Mouse (Mus musculus): ENCODE data around the gene Rbmx. TPM values are rescaled to one million over a fixed set of nuclear protein-coding genes. Genes with fewer than 3 reads are reported as not detected.

Gene Rbmx
- polyA plus RNA-seq, 1 experiment: 19.2 TPM

DNA sequence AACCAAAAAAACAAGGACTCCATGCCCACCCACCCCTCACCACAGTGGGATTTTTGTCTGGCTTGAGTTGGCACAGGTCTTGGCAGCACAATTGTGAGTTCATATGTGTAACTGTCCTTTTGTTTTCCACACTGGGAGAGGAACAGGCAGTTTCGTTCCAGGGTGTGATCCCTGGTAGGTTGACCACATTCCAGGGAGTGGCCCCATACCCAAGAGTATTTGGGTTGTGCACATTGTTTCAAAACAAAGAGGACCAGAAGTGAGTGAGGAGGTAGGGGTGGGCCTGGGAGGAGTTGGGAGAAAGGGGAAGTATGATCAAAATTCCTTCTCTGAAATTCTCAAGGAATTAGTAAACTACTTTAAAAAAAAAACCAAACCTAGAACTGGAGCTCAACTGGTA, 33.5 kb downstream of the Rbmx start:
- TF ChIP-seq CTCF (conservative IDR thresholded peaks at IDR 0.05; ENCODE audit: insufficient read depth, insufficient read length, low read depth, low read length): no peak
- TF ChIP-seq POLR2A (IDR thresholded peaks at IDR 0.05; ENCODE audit: low read depth, low read length): no peak
- no peak for DNase-seq
- Histone ChIP-seq H3K27me3 (replicated peaks; ENCODE audit: control insufficient read depth, insufficient read depth, low read length) (no peaks in the 10 kb centered on the region), H3K27ac (ENCODE audit: insufficient read depth, low read depth, low read length) (no peak overlapping the region), H3K4me1 (ENCODE audit: control insufficient read depth, insufficient read depth, low read length) (no peaks in the 10 kb centered on the region), H3K36me3 (ENCODE audit: control insufficient read depth, insufficient read depth, low read length) (no peaks in the 10 kb centered on the region), H3K4me3 (ENCODE audit: insufficient read depth, low read depth, low read length) (no peak overlapping the region)
- WGBS: 80% methylated on average over 1 of the region's 1 CpGs

DNA sequence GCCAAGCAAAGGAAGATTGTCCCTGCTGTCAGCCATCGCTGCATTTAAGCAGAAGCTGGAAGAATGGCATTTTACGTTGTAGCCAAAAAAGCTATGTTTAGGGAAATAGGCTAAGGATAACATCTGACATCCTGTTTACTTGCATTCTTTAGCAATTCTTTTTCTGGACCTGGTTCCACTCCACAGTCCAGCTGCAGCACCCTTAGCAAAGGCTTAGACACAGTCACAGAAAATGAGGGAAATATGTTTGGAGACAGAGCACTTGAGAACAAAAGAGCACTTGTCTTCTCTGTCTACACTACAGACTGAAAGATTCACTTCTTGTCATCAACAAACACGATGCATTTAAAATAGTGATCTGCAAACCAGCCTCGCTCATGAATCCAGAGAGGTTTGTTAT, 53.6 kb downstream of the Rbmx start:
- no peak for DNase-seq
- Histone ChIP-seq H3K27me3 (replicated peaks; ENCODE audit: control insufficient read depth, insufficient read depth, low read length) (no peaks in the 10 kb centered on the region), H3K36me3 (ENCODE audit: control insufficient read depth, insufficient read depth, low read length) (no peaks in the 10 kb centered on the region), H3K4me3 (ENCODE audit: insufficient read depth, low read depth, low read length) (no peak overlapping the region), H3K27ac (ENCODE audit: insufficient read depth, low read depth, low read length) (peak overlapping the region; percentile 80), H3K4me1 (ENCODE audit: control insufficient read depth, insufficient read depth, low read length) (no peaks in the 10 kb centered on the region)
- no peak for TF ChIP-seq POLR2A (IDR thresholded peaks at IDR 0.05; ENCODE audit: low read depth, low read length)
- no peak for TF ChIP-seq CTCF (conservative IDR thresholded peaks at IDR 0.05; ENCODE audit: insufficient read depth, insufficient read length, low read depth, low read length)
- 58% methylated on average over 4 of the region's 4 CpGs for WGBS

DNA sequence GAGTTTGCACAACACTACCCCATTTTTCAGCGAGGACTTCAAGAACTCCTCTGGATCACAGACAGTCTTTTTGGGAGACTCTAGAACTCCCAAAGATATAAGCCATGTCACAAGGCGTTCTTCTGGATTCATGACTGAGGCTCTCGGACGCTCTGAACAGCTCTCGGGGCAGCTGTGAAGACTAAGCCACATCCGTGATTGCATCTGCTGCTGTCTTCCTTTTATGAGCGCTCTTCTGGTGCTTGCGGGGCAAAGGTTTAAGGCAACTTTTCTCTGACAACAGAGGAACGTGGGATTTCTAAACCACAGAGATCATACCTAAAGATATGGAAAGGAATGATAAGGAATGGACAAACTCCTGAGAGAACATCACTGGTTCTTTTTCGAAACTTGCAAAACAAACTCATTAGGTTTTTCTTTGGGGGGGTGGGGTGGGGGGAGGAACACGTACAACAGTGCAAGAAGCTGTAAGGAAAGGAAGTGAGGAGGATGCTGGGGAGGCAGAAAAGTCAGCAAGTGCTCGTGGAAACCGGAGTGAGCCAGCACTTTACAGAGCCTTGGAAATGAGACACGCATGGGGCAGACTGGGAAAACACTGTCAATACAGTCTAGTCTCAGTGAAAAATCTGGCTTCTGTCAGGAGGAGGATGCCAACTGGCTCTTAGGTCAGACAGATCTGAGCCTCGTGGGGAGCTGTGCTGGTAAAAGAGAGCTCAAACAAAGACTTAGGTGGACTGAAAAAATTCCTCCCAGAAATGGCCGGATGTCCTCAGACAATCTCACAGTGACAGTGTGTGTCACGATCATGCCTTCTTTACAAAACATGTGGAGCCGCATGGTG, 54.2 kb downstream of the Rbmx start, which contains the start of gene Arhgef6:
Arhgef6 (minus strand) TSS at position 359 of the 841 bp plus-strand sequence.
- peak; percentile 19 for DNase-seq
- no peaks in the 10 kb centered on the region for H3K36me3 ChIP-seq (ENCODE audit: control insufficient read depth, insufficient read depth, low read length)
- H3K27me3 ChIP-seq (replicated peaks; ENCODE audit: control insufficient read depth, insufficient read depth, low read length): no peaks in the 10 kb centered on the region
- 16% methylated on average over 18 of the region's 18 CpGs for WGBS
- peak within 1 kb of the TSS; percentile 80 for H3K27ac ChIP-seq (ENCODE audit: insufficient read depth, low read depth, low read length)
- TF ChIP-seq POLR2A (IDR thresholded peaks at IDR 0.05; ENCODE audit: low read depth, low read length): no peak
- no peak for TF ChIP-seq CTCF (conservative IDR thresholded peaks at IDR 0.05; ENCODE audit: insufficient read depth, insufficient read length, low read depth, low read length)
- H3K4me1 ChIP-seq (ENCODE audit: control insufficient read depth, insufficient read depth, low read length): no peaks in the 10 kb centered on the region
- H3K4me3 ChIP-seq (ENCODE audit: insufficient read depth, low read depth, low read length): peak within 1 kb of the TSS; percentile 42

DNA sequence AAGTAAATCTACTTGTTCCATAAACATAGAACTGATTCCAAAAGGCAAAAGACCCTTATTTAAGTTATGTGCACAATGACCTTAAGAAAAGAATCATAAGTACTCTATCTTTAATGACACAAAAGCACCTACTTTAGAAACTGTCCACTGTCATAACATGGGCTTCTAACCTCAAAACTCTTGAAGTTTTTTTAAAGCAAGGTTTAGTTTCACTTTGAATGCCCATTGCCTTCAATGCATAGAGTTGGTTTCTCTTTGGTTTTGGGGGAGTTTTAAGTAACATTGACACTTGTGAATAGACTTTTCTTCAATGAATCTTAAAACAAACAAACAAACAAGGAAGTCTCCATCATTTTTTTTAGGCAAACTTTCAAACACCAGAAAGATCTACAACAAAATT, 55.3 kb downstream of the Rbmx start:
- no peaks in the 10 kb centered on the region for H3K4me1 ChIP-seq (ENCODE audit: control insufficient read depth, insufficient read depth, low read length)
- no peak overlapping the region for H3K4me3 ChIP-seq (ENCODE audit: insufficient read depth, low read depth, low read length)
- H3K36me3 ChIP-seq (ENCODE audit: control insufficient read depth, insufficient read depth, low read length): no peaks in the 10 kb centered on the region
- no peaks in the 10 kb centered on the region for H3K27me3 ChIP-seq (replicated peaks; ENCODE audit: control insufficient read depth, insufficient read depth, low read length)
- no peak overlapping the region for H3K27ac ChIP-seq (ENCODE audit: insufficient read depth, low read depth, low read length)
- TF ChIP-seq CTCF (conservative IDR thresholded peaks at IDR 0.05; ENCODE audit: insufficient read depth, insufficient read length, low read depth, low read length) (no peak), POLR2A (IDR thresholded peaks at IDR 0.05; ENCODE audit: low read depth, low read length) (no peak)
- no peak for DNase-seq

DNA sequence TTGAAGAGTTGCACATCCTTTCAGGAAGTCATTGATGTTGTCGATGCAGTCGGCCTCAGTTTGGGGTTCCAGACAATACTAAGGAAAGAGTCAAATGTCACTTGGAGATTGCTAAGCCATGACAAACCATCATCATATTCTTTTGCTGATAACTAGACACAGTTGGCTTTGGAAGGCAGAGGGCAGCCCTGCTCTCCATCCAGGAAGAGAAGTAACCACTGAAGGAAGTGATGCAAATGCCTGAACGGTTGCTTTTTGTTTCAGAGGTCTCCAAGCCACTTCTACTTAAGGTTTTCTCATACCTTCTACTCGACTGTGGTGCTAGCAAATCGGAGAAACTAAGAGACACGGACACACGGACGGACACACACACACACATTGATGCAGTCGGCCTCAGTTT, 55.9 kb downstream of the Rbmx start:
- DNase-seq: no peak
- 81% methylated on average over 9 of the region's 9 CpGs for WGBS
- no peak for TF ChIP-seq CTCF (conservative IDR thresholded peaks at IDR 0.05; ENCODE audit: insufficient read depth, insufficient read length, low read depth, low read length)
- TF ChIP-seq POLR2A (IDR thresholded peaks at IDR 0.05; ENCODE audit: low read depth, low read length): no peak

DNA sequence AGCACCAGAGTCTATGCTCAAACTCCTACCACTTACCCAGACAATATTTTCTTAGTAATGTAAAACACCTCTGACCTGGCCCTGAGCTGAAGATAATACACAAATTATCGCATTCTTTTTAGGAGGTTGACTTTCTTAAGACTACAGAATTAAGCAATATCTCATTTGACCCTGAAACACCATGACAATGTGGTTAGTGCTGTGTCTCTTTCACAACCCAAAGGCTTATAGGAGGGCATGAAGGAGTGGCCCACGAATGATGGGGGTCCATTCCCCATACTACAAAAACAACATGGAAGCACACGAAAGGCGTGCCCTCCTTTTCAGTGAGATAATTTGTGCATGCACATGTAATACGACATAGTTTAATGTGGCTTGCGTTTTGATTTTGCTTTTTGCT, 57.5 kb downstream of the Rbmx start:
- TF ChIP-seq CTCF (conservative IDR thresholded peaks at IDR 0.05; ENCODE audit: insufficient read depth, insufficient read length, low read depth, low read length) (no peak), POLR2A (IDR thresholded peaks at IDR 0.05; ENCODE audit: low read depth, low read length) (no peak)
- DNase-seq: no peak
- H3K27me3 ChIP-seq (replicated peaks; ENCODE audit: control insufficient read depth, insufficient read depth, low read length): no peaks in the 10 kb centered on the region
- H3K4me3 ChIP-seq (ENCODE audit: insufficient read depth, low read depth, low read length): no peak overlapping the region
- no peaks in the 10 kb centered on the region for H3K36me3 ChIP-seq (ENCODE audit: control insufficient read depth, insufficient read depth, low read length)
- WGBS: 90% methylated on average over 6 of the region's 6 CpGs
- H3K4me1 ChIP-seq (ENCODE audit: control insufficient read depth, insufficient read depth, low read length): no peaks in the 10 kb centered on the region
- H3K27ac ChIP-seq (ENCODE audit: insufficient read depth, low read depth, low read length): no peak overlapping the region

More for the DNA sequence above, 55.9 kb downstream of the Rbmx start:
- no peaks in the 10 kb centered on the region for H3K36me3 ChIP-seq (ENCODE audit: control insufficient read depth, insufficient read depth, low read length)
- no peak overlapping the region for H3K4me3 ChIP-seq (ENCODE audit: insufficient read depth, low read depth, low read length)
- H3K27me3 ChIP-seq (replicated peaks; ENCODE audit: control insufficient read depth, insufficient read depth, low read length): no peaks in the 10 kb centered on the region
- H3K27ac ChIP-seq (ENCODE audit: insufficient read depth, low read depth, low read length): no peak overlapping the region
- no peaks in the 10 kb centered on the region for H3K4me1 ChIP-seq (ENCODE audit: control insufficient read depth, insufficient read depth, low read length)

Other genes with a start within 250 kb of the Rbmx start
- gene Cd40lg, start 180.9 kb downstream of the Rbmx start, polyA plus RNA-seq (2012; rRNA removed): 0.12 and 0.28 TPM in 2 replicates
- 9.4 and 11.2 TPM in 2 replicates for gene Arhgef6, start 54.3 kb downstream of the Rbmx start, polyA plus RNA-seq (2012; rRNA removed)
- not detected in 2 replicates for gene Gm364, start 16.1 kb upstream of the Rbmx start, polyA plus RNA-seq (2012; rRNA removed)
- gene Gpr101, start 110.7 kb upstream of the Rbmx start, polyA plus RNA-seq (2012; rRNA removed): not detected in 2 replicates

Data from kidney, adult 2 months (tissue).